Mouse (Mus musculus): Measurements from ENCODE around the gene Rack1.
"Not testable (repeated sequence)": the region's sequence is repeated elsewhere in the genome, so short reads cannot be mapped to it uniquely, and the experiment has no call there.

Gene Rack1

GRCm38 (mm10) chr11:48799921-48800701 is at the start of gene Rack1:
Rack1 (plus strand) TSS chr11:48800332.
- DNase-seq: peak; percentile 91 to 92

GRCm38 (mm10) chr11:48750428-48750827 is 49.7 kb upstream of the Rack1 start:
- no peak for DNase-seq

GRCm38 (mm10) chr11:48753534-48753933 is 46.6 kb upstream of the Rack1 start:
- not testable (repeated sequence) for DNase-seq

- no peak for DNase-seq
These were observed 41.1 kb upstream of the Rack1 start for GRCm38 (mm10) chr11:48759021-48759420.

GRCm38 (mm10) chr11:48764119-48764518 is 36.0 kb upstream of the Rack1 start:
- no peak for DNase-seq

- DNase-seq: no peak
These were observed 32.8 kb upstream of the Rack1 start for GRCm38 (mm10) chr11:48767195-48767876.

GRCm38 (mm10) chr11:48771691-48772090 is 28.4 kb upstream of the Rack1 start:
- DNase-seq: peak in 1 of 2 experiments; percentile 33

GRCm38 (mm10) chr11:48774443-48775298 is 25.5 kb upstream of the Rack1 start:
- DNase-seq: peak in 1 of 2 experiments; percentile 62

- peak in 1 of 2 experiments; percentile 69 for DNase-seq
These were observed 24.6 kb upstream of the Rack1 start for GRCm38 (mm10) chr11:48775483-48775882.

- DNase-seq: peak in 1 of 2 experiments; percentile 40
These were observed 23.5 kb upstream of the Rack1 start for GRCm38 (mm10) chr11:48776664-48777063.

- no peak for DNase-seq
These were observed 22.8 kb upstream of the Rack1 start for GRCm38 (mm10) chr11:48777303-48777702.

GRCm38 (mm10) chr11:48779450-48779849 is 20.7 kb upstream of the Rack1 start:
- peak in 1 of 2 experiments; percentile 50 for DNase-seq

GRCm38 (mm10) chr11:48782243-48782642 is 17.9 kb upstream of the Rack1 start:
- no peak for DNase-seq

GRCm38 (mm10) chr11:48787455-48788211 is 12.5 kb upstream of the Rack1 start:
- DNase-seq: peak; percentile 63 to 70

GRCm38 (mm10) chr11:48788311-48789089 is 11.6 kb upstream of the Rack1 start:
- DNase-seq: peak; percentile 73 to 85

GRCm38 (mm10) chr11:48789215-48789614 is 10.9 kb upstream of the Rack1 start:
- no peak for DNase-seq

- DNase-seq: peak; percentile 82 to 89
These were observed 9.9 kb upstream of the Rack1 start for GRCm38 (mm10) chr11:48789973-48790823.

- no peak for DNase-seq
These were observed 9.2 kb upstream of the Rack1 start for GRCm38 (mm10) chr11:48790946-48791345.

GRCm38 (mm10) chr11:48791894-48792293 is 8.2 kb upstream of the Rack1 start:
- DNase-seq: not testable (repeated sequence)

- DNase-seq: no peak
These were observed 6.9 kb upstream of the Rack1 start for GRCm38 (mm10) chr11:48793184-48793583.
